Mouse (Mus musculus) thymus, adult 2 months (tissue): ENCODE measurements around the gene Ost4. TPM values are rescaled to one million over a fixed set of nuclear protein-coding genes. Genes with fewer than 3 reads are reported as not detected.

Experiments
- DNase-seq: peaks from one replicate; pipeline ENCODE4 v3.0.0; 2021
- H3K27ac ChIP-seq: fragments of 200-500 bp; 2 replicates; pipeline ENCODE4 v1.5.1; 2012; ENCODE audit warnings: low read length, control low read depth; ENCODE audit not compliant: control insufficient read depth, insufficient read depth
- H3K27me3 ChIP-seq: fragments of 200-500 bp; 2 replicates; pipeline ENCODE4 v1.6.1; 2012; ENCODE audit warnings: mild to moderate bottlenecking, low read length, moderate library complexity, mixed read lengths; ENCODE audit not compliant: control insufficient read depth, insufficient read depth
- H3K36me3 ChIP-seq: fragments of 200-500 bp; 2 replicates; pipeline ENCODE4 v1.6.1; 2012; ENCODE audit warnings: mild to moderate bottlenecking, low read length, moderate library complexity; ENCODE audit not compliant: control insufficient read depth, insufficient read depth
- H3K4me1 ChIP-seq: fragments of 200-500 bp; replicated peaks from 2 replicates; pipeline ENCODE4 v1.6.1; 2012; ENCODE audit warnings: low read length; ENCODE audit not compliant: control insufficient read depth, insufficient read depth
- H3K4me3 ChIP-seq: fragments of 200-500 bp; 2 replicates; pipeline ENCODE4 v1.5.1; 2012; ENCODE audit warnings: mild to moderate bottlenecking, low read length, control low read depth, moderate library complexity; ENCODE audit not compliant: control insufficient read depth, insufficient read depth
- CTCF ChIP-seq: fragments of 200-500 bp; IDR thresholded peaks from 2 replicates; pipeline ENCODE4 v1.5.1; 2012; ENCODE audit warnings: mild to moderate bottlenecking, control low read depth, low read length, moderate library complexity, borderline replicate concordance; ENCODE audit not compliant: control insufficient read depth, poor library complexity, insufficient read depth; ENCODE audit errors: extremely low read depth
- POLR2A ChIP-seq: fragments of 200-500 bp; IDR thresholded peaks from 2 replicates; pipeline ENCODE4 v1.6.1; 2012; ENCODE audit warnings: mild to moderate bottlenecking, low read length, control low read depth, moderate library complexity; ENCODE audit not compliant: control insufficient read depth, poor library complexity, insufficient read depth; ENCODE audit errors: extremely low read depth
- WGBS: fragments of 180-500 bp; shearing (Covaris S2); methylation state at CpG from one replicate; pipeline ENCODE4 v1.1.7; 2018; 5-methylcytosine and 5-hydroxymethylcytosine counted together
- polyA plus RNA-seq: library from polyadenylated mRNA; depleted of rRNA; stranded (reverse); fragments of >200 nt; gene quantifications from 2 replicates; pipeline ENCODE4 v1.2.3, GENCODE M21; 2012

The Ost4 gene
- polyA plus RNA-seq, 1 experiment: 239 TPM

DNA sequence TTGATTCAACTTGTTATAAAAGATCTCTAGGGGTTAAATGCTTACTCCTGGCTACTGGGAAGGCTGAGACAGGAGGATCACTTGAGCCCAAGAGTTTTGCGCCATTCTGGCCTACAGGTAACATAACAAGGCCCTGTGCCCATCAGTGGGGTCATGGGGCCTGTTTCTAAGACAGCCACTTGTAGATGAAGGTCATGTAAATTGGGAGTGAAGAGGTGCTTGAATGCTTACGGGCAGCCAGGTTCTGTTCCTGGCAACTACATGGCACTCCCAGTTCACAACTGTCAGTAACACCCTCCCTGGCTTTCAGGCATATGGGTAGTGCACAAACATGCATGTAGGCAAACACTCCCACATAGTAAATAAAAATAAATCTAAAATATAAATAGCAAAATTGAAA, 43.3 kb upstream of the Ost4 start:
- Histone ChIP-seq H3K4me3 (no peak overlapping the region), H3K36me3 (peaks cover 25% of the 10 kb centered on the region), H3K27ac (no peak overlapping the region), H3K27me3 (no peaks in the 10 kb centered on the region), H3K4me1 (peaks cover 12% of the 10 kb centered on the region)
- TF ChIP-seq POLR2A (no peak), CTCF (no peak)
- DNase-seq: no peak
- 100% methylated on average over 2 of the region's 2 CpGs for WGBS

- DNase-seq: no peak
- peaks cover 12% of the 10 kb centered on the region for H3K4me1 ChIP-seq
These were observed 42.9 kb upstream of the Ost4 start for GRCm38 (mm10) chr5:30950451-30950850.

DNA sequence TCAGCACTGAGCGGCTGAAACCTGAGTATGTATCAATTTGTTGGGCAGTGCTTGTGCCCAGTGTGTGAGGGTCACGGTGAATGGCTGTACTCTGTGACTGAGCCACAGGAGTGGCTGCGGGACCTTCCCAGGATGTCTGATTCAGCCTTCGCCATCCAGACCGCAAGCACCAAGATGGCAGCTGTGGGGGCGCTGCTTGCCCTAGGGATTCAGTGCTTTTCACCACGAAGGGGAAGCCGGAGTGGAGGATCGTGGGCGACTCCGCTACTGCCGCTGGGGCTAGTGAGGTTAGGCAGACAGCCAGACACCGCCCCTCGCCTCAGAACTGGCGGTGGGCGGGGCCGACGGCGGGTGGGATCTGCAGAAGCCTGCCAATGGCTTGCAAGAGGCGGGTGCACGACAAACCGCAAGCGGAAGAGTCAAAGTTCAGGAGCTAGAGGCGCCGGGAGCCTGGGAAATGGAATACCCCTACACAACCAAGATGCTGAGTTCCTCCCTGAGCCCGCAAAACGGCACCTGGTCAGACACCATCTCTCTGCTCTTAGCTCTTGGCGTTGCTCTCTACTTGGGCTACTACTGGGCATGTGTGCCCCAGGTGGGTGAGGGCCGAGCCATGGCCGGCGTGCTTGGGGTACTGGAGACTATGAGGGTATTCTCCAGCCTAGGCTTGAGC, 42.2 kb upstream of the Ost4 start:
- DNase-seq: peak; percentile 95
- Histone ChIP-seq H3K27ac (no peak overlapping the region), H3K27me3 (peaks cover 5% of the 10 kb centered on the region; the same call in 1 of the 2 replicates), H3K4me1 (peaks cover 15% of the 10 kb centered on the region), H3K36me3 (peaks cover 14% of the 10 kb centered on the region), H3K4me3 (peak overlapping the region; percentile 76)
- TF ChIP-seq POLR2A (peak; percentile 43; the same call in 1 of the 2 replicates), CTCF (no peak)
- under 1% methylated on average over 31 of the region's 31 CpGs for WGBS

More at GRCm38 (mm10) chr5:30950451-30950850, 42.9 kb upstream of the Ost4 start:
- peak overlapping the region; percentile 76 for H3K4me3 ChIP-seq
- no peaks in the 10 kb centered on the region; the same call in 1 of the 2 replicates for H3K27me3 ChIP-seq
- peaks cover 21% of the 10 kb centered on the region for H3K36me3 ChIP-seq
- TF ChIP-seq CTCF: no peak
- no peak for TF ChIP-seq POLR2A
- no peak overlapping the region for H3K27ac ChIP-seq
- WGBS: 92% methylated on average over 4 of the region's 4 CpGs

- TF ChIP-seq POLR2A (no peak), CTCF (no peak)
- 66% methylated on average over 5 of the region's 5 CpGs for WGBS
- Histone ChIP-seq H3K4me1 (peaks cover 15% of the 10 kb centered on the region), H3K27ac (no peak overlapping the region), H3K36me3 (peaks cover 2% of the 10 kb centered on the region; the same call in 1 of the 2 replicates), H3K27me3 (peaks cover 5% of the 10 kb centered on the region; the same call in 1 of the 2 replicates), H3K4me3 (no peak overlapping the region)
- DNase-seq: no peak
These were observed 41.0 kb upstream of the Ost4 start for GRCm38 (mm10) chr5:30948620-30949019.

GRCm38 (mm10) chr5:30944956-30945781, 37.6 kb upstream of the Ost4 start, which contains the start of gene Cgref1:
TSS of gene Cgref1 (minus strand) at chr5:30945591.
- no peak within 1 kb of the TSS for H3K27ac ChIP-seq
- TF ChIP-seq POLR2A: no peak
- peak within 1 kb of the TSS; percentile 31; the same call in 1 of the 2 replicates for H3K4me3 ChIP-seq
- DNase-seq: peak; percentile 32
- peaks cover 10% of the 10 kb centered on the region for H3K4me1 ChIP-seq
- no peaks in the 10 kb centered on the region for H3K36me3 ChIP-seq
- 15% methylated on average over 44 of the region's 44 CpGs for WGBS
- H3K27me3 ChIP-seq: peaks cover 5% of the 10 kb centered on the region; the same call in 1 of the 2 replicates

DNA sequence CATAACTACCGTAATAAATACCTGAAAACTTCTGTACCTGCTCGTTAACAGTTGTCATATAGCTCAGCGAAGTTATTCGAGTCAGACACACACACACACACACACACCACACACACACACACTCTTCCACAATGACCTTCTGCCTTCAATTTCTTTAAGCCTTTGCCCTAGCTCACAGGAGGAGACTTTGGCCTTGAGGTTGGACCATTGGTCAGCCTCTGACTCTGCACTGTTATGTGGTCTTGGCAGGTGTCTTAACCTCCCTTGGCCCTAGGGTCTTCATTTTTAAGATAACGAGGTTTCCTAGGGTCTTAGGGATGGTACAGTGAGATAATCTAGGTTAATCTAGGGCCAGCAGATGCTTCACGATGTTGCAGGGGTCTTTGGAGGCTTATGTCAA, 36.8 kb upstream of the Ost4 start:
- DNase-seq: no peak
- TF ChIP-seq CTCF (no peak), POLR2A (no peak)
- H3K27ac ChIP-seq: no peak overlapping the region
- H3K27me3 ChIP-seq: peaks cover 5% of the 10 kb centered on the region; the same call in 1 of the 2 replicates
- no peak overlapping the region for H3K4me3 ChIP-seq
- H3K36me3 ChIP-seq: no peaks in the 10 kb centered on the region
- WGBS: 93% methylated on average over 6 of the region's 6 CpGs
- peaks cover 5% of the 10 kb centered on the region for H3K4me1 ChIP-seq
